Mouse (Mus musculus) kidney, adult 11 months (tissue): ENCODE results near the gene Elmo2.

Source experiments
- DNase-seq: peaks from one replicate; pipeline ENCODE4 v3.0.0; 2022

Elmo2 gene

GRCm38 (mm10) chr2:165321981-165322735 lies 4.1 kb downstream of the Elmo2 start:
- DNase-seq: no peak

GRCm38 (mm10) chr2:165321381-165321888 lies 4.8 kb downstream of the Elmo2 start:
- no peak for DNase-seq

GRCm38 (mm10) chr2:165320531-165321150 lies 5.6 kb downstream of the Elmo2 start:
- DNase-seq: no peak

- no peak for DNase-seq
These were observed 6.8 kb downstream of the Elmo2 start for GRCm38 (mm10) chr2:165319503-165319902.

GRCm38 (mm10) chr2:165318941-165319340 lies 7.3 kb downstream of the Elmo2 start:
- DNase-seq: no peak

- no peak for DNase-seq
These were observed 8.5 kb downstream of the Elmo2 start for GRCm38 (mm10) chr2:165317621-165318263.

- DNase-seq: peak; percentile 60
These were observed 9.3 kb downstream of the Elmo2 start for GRCm38 (mm10) chr2:165316837-165317473.

- no peak for DNase-seq
These were observed 10.1 kb downstream of the Elmo2 start for GRCm38 (mm10) chr2:165316204-165316603.

- peak; percentile 47 for DNase-seq
These were observed 12.1 kb downstream of the Elmo2 start for GRCm38 (mm10) chr2:165314197-165314596.

- DNase-seq: no peak
These were observed 13.9 kb downstream of the Elmo2 start for GRCm38 (mm10) chr2:165312381-165312780.

GRCm38 (mm10) chr2:165311577-165311976 lies 14.7 kb downstream of the Elmo2 start:
- DNase-seq: no peak

- no peak for DNase-seq
These were observed 15.4 kb downstream of the Elmo2 start for GRCm38 (mm10) chr2:165310818-165311425.

- DNase-seq: peak; percentile 57
These were observed 18.5 kb downstream of the Elmo2 start for GRCm38 (mm10) chr2:165307801-165308200.

- no peak for DNase-seq
These were observed 20.8 kb downstream of the Elmo2 start for GRCm38 (mm10) chr2:165305438-165305837.

- DNase-seq: no peak
These were observed 21.5 kb downstream of the Elmo2 start for GRCm38 (mm10) chr2:165304819-165305218.

GRCm38 (mm10) chr2:165303354-165304012 lies 22.8 kb downstream of the Elmo2 start:
- DNase-seq: no peak

- no peak for DNase-seq
These were observed 24.9 kb downstream of the Elmo2 start for GRCm38 (mm10) chr2:165301409-165301808.

GRCm38 (mm10) chr2:165300885-165301284 lies 25.4 kb downstream of the Elmo2 start:
- no peak for DNase-seq

- DNase-seq: no peak
These were observed 25.9 kb downstream of the Elmo2 start for GRCm38 (mm10) chr2:165300424-165300823.

- DNase-seq: peak; percentile 92
These were observed 28.9 kb downstream of the Elmo2 start for GRCm38 (mm10) chr2:165297429-165297828.

GRCm38 (mm10) chr2:165296571-165296970 lies 29.7 kb downstream of the Elmo2 start:
- DNase-seq: peak; percentile 77
